Mouse (Mus musculus): Measurements from ENCODE around the gene Reck.

The Reck gene

DNA sequence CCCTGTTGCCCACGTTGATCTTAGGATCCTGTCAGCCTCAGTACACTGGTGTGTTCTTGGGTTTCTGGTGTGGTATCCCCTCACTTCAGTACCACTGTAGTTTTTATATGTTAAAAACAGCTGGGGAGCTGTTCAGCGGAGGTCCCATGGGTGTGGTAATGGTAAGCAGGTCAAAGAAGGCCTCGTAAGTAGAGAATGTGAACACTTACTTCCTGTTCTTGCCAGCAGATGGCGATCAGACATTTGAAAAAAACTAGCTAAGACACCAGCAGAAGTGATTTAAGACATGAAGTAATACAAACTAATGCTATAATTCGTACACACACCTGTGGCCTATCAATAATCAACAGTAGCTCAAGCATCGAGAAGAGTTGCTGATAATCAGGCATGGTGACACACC lies 31.1 kb downstream of the Reck start:
- DNase-seq (ENCODE audit: low spot score), result no peak

DNA sequence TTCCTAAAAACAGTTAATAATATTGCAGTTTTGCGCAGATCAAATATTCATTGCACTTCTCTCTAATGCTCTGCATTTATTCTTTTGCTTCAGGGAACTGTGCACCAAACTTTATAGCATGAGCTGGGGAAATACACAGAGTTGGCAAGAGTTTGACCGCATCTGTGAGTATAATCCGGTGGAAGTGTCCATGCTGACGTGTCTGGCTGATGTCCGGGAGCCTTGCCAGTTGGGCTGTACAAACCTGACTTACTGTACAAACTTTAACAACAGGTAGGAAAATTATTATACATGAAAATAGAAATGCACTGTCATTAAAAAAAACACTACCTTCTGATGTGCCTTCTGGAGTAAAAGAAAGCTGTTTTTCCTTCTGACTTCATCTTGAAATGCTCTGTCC lies 42.9 kb downstream of the Reck start:
- no peak for DNase-seq (ENCODE audit: low spot score)

- DNase-seq (ENCODE audit: low spot score), result no peak
Measured at GRCm38 (mm10) chr4:43920602-43921001, 45.3 kb downstream of the Reck start.

DNA sequence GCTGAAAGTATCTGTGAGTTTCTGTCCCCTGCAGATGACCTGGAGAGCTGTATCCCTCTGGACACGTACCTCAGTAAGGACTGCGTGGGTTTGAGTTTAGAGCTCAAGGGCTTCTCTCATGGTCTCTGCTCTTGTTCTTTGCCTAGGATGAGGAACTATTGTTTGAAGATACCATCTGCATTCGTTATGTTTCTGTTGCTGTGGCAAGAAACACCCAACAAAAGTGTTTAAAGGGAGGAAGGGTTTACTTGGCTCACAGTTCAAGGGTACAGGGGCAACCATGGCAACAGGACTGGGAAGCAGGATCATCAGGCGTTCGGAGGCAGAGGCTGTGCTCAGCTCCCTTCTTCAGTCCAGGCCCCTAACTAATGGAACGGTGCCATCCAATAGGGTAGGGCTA lies 49.8 kb downstream of the Reck start:
- DNase-seq (ENCODE audit: low spot score), result no peak

- DNase-seq (ENCODE audit: low spot score), result peak; percentile 61
Measured at GRCm38 (mm10) chr4:43925779-43926178, 50.4 kb downstream of the Reck start.

GRCm38 (mm10) chr4:43927826-43928225 lies 52.5 kb downstream of the Reck start:
- DNase-seq (ENCODE audit: low spot score), result no peak

- DNase-seq (ENCODE audit: low spot score), result no peak
Measured at GRCm38 (mm10) chr4:43931877-43932276, 56.5 kb downstream of the Reck start.

DNA sequence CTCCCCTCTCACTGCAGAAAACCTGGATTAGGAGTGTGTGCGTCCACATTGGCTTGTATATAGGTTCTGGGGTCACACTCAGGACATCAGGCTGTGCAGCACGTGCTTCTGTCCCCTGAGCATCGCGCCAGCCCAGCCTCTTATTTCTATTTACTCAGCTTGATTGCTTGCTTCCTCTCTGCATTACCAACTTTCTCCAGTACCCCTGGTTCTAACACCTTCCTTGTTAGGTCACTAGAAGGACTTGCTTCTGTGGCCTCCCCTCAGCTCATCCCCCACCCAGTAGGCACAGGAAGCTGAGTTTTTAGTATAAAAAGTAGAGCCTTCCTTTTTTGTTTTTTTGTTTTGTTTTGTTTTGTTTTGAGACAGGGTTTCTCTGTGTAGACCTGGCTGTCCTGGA lies 60.9 kb downstream of the Reck start:
- no peak for DNase-seq (ENCODE audit: low spot score)

DNA sequence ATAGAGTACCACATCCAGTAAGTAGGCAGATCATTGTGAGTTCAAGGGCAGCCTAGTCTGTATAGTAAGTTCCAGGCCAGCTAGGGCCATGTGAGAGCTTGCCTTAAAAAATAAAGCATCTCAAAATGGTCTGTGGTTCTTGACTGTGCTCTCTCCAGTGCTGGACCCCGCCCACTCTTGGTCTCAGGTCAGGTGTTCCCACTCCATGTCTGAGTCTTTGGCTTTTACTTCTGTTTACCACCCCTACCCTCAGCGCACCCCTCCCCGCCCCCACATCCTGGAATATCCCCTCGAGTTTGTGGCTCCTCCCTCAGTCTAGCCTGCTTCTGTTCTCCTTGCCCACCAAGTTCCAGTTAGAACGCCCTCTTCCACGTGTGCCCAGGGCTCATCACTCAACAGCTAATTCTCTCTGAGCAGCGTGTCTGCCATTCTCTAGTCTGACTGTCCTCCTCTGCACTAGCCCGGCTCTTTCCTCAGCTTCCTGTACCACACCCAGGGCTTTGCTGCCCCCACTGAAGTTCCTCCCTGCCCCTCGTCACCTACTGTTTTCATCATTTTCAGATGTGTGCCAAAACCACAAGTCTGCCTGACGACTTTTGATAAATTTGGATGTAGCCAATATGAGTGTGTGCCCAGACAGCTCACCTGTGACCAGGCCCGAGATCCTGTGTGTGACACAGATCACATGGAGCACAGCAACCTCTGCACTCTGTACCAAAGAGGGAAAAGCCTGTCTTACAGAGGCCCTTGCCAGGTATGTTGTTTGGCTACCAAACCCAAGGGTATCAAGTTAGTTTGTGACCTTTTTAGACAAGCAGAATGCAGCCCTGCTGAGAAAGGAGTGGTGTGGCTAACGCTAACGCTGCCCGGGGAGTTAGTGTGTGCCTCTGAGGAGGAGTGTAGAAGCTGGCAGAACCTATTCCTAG lies 61.7 kb downstream of the Reck start:
- DNase-seq (ENCODE audit: low spot score), result no peak

GRCm38 (mm10) chr4:43941315-43941714 lies 66.0 kb downstream of the Reck start:
- no peak for DNase-seq (ENCODE audit: low spot score)

GRCm38 (mm10) chr4:43942421-43942820 lies 67.1 kb downstream of the Reck start:
- DNase-seq (ENCODE audit: low spot score), result no peak

GRCm38 (mm10) chr4:43947571-43947970 lies 72.2 kb downstream of the Reck start:
- no peak for DNase-seq (ENCODE audit: low spot score)

GRCm38 (mm10) chr4:43957292-43957845 lies 82.0 kb downstream of the Reck start, which contains the start of gene Glipr2:
Glipr2 (plus strand) TSS chr4:43957401.
- peak; percentile 54 for DNase-seq (ENCODE audit: low spot score)

DNA sequence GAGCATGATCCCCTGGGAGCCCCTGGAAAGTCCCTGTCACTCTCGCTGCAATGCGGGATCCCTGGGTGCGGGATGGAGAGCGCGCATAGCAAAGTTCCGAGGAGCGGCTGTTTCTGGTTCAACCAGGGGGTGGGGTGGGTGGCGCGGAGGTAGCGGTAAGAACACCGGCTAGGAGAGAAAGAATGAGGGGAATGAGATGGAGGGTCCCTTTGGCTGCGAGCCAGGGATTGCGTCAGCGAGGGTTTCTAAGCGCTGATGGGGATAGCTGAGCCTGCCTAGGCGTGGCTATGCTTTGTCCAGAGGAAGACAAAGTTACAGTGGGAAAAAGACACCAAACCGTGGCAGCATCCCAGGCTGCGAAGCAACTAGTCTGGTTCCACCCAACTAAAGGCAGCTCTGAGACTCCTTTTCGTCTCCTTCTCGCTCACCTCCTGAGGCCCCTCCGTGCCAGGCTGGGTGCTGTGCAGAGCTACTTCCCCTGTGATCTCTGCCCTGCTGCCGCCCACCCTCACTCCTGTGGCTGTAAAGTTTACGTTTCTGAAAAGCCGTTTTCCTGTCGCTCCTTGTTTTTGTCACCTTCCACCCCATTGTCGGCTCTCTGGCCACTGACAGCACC lies 82.6 kb downstream of the Reck start:
- peak; percentile 33 for DNase-seq (ENCODE audit: low spot score)

GRCm38 (mm10) chr4:43959523-43960179 lies 84.3 kb downstream of the Reck start:
- peak; percentile 59 for DNase-seq (ENCODE audit: low spot score)

DNA sequence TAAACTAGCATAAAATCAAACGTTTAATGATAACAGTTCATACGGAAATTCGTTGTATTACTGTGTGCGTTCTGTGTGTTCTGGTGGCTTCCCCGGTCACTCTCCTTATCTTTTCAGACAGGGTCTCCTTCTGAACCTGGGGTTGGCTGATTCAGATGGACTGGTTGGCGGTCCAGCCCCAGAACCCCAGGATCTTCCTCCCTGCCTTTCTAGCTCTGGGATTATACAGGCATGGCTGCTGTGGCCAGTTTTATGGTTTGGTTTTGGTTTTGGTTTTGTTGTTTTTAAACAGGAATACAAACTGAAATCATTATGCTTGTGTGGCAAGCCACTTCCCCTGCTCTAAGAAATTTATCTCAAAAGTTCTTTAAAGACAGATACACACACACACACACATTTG lies 84.9 kb downstream of the Reck start:
- no peak for DNase-seq (ENCODE audit: low spot score)

DNA sequence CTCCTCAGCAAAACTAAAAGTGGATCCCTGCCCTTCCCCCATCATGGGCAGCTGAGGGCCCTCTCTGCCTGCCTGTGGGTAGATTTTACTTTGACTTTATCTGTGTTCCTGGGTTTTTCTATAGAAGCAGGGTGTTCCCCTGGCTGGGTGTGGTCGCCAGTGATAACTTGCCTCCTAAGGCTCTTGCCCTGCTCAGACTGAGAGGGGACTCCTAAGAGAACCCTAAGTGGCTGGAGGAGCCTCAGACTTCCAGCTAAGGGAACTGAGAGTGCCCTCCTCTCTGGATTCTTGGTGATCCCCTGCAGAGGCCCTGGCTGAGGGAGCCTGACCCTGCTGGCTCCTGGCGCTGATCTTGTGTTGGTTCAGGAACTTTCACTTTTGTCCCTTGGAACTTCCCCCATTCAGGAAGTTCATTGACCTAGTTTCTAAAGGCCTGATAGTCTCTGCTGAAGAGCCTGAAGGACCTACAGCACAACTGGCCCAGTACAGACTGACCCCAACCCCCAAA lies 89.0 kb downstream of the Reck start:
- DNase-seq (ENCODE audit: low spot score), result no peak

- DNase-seq (ENCODE audit: low spot score), result no peak
Measured at GRCm38 (mm10) chr4:43964951-43965684, 89.8 kb downstream of the Reck start.

GRCm38 (mm10) chr4:43965856-43966535 lies 90.7 kb downstream of the Reck start:
- DNase-seq (ENCODE audit: low spot score), result peak; percentile 31

GRCm38 (mm10) chr4:43968650-43969049 lies 93.3 kb downstream of the Reck start:
- peak; percentile 57 for DNase-seq (ENCODE audit: low spot score)

DNA sequence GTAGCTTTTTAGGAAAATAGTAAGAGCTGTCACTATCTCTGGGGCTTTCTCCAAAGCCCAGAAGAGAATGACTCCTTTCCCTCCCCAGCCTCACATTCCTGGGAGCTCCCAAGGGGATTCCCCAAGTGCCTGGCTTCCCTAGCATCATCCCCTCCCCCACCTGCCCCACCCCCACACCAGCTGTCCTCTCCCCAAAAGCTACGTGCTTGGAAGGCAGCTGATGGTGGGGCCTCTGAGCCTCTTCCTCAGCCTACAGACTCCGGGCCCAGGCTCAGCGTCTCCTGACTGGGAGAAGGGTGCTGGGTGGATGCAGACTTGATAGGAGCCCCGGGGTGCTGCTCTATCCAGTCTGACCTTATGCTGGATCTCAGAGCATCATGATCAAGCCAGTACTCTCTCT lies 94.0 kb downstream of the Reck start:
- no peak for DNase-seq (ENCODE audit: low spot score)

Measured in testis, postnatal 14 days (tissue).